Mouse (Mus musculus): ENCODE measurements around the gene Taf5l. TPM values are rescaled to one million over a fixed set of nuclear protein-coding genes. Genes with fewer than 3 reads are reported as not detected.

The Taf5l gene
- polyA plus RNA-seq, 1 experiment from 2014 or later, result 18.6 TPM

GRCm38 (mm10) chr8:123959473-123959872, 61.7 kb downstream of the Taf5l start:
- Histone ChIP-seq H3K27ac (ENCODE audit: low read depth, low read length) (no peak overlapping the region), H3K9ac (ENCODE audit: low read depth, low read length) (no peak overlapping the region), H3K27me3 (replicated peaks; ENCODE audit: control insufficient read depth, insufficient read depth, low read length) (no peaks in the 10 kb centered on the region), H3K36me3 (ENCODE audit: control insufficient read depth, insufficient read depth, low read length) (peaks cover 38% of the 10 kb centered on the region), H3K4me3 (ENCODE audit: low read length) (no peak overlapping the region), H3K4me2 (ENCODE audit: low read length) (no peak overlapping the region), H3K4me1 (ENCODE audit: control insufficient read depth, insufficient read depth, low read depth, low read length) (no peaks in the 10 kb centered on the region), H3K9me3 (ENCODE audit: control insufficient read depth, low read length) (no peaks in the 10 kb centered on the region)
- ATAC-seq, result no peak
- WGBS, result 92% methylated on average over 6 of the region's 6 CpGs

DNA sequence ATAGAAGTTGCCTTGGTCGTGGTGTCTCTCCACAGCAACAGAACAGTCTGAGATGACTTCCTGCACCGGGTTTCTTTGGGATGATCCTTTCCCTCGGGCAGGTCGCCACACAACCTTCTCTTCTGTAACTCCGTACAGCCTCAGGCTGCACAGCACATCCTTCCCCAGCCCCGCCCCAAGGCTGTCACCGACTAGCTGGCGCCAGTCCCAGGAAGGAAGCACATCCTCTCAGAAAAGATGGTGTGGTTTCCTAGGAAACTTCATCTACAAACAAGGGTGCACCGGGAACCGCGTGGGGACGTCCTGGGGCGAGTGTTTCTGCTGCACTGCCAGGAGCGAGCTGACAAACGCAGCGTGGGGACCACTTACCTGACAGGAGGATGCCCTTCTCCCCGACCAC, 63.1 kb downstream of the Taf5l start:
- Histone ChIP-seq H3K4me1 (ENCODE audit: control insufficient read depth, insufficient read depth, low read depth, low read length) (no peaks in the 10 kb centered on the region), H3K36me3 (ENCODE audit: control insufficient read depth, insufficient read depth, low read length) (peaks cover 47% of the 10 kb centered on the region), H3K27ac (ENCODE audit: low read depth, low read length) (no peak overlapping the region), H3K9ac (ENCODE audit: low read depth, low read length) (no peak overlapping the region), H3K9me3 (ENCODE audit: control insufficient read depth, low read length) (no peaks in the 10 kb centered on the region), H3K27me3 (replicated peaks; ENCODE audit: control insufficient read depth, insufficient read depth, low read length) (no peaks in the 10 kb centered on the region), H3K4me2 (ENCODE audit: low read length) (no peak overlapping the region), H3K4me3 (ENCODE audit: low read length) (no peak overlapping the region)
- WGBS, result 80% methylated on average over 17 of the region's 17 CpGs
- ATAC-seq, result no peak

DNA sequence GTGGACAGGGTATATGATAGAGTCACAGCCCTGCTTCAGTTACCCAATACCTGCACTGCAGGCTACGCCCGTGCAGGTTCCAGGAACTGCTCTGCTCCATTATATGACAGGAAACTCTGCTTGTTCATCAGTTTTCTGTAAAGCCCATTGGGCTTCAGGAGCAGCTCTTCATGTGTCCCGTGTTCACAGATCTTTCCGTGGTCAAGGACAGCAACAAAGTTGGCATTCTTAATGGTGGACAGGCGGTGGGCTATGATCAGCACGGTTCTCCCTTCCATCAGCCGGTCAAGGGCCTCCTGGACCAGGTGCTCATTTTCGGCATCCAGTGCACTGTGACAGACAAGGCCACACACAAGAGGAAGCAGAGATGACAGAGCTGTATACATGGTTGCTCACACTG, 67.0 kb downstream of the Taf5l start:
- H3K36me3 ChIP-seq (ENCODE audit: control insufficient read depth, insufficient read depth, low read length), result peaks cover 39% of the 10 kb centered on the region
- whole genome bisulfite sequencing, result 88% methylated on average over 8 of the region's 8 CpGs

GRCm38 (mm10) chr8:123953686-123954085, 67.5 kb downstream of the Taf5l start:
- H3K27ac ChIP-seq (ENCODE audit: low read depth, low read length), result no peak overlapping the region
- no peak overlapping the region for H3K4me3 ChIP-seq (ENCODE audit: low read length)
- no peaks in the 10 kb centered on the region for H3K9me3 ChIP-seq (ENCODE audit: control insufficient read depth, low read length)
- no peak for ATAC-seq
- H3K4me1 ChIP-seq (ENCODE audit: control insufficient read depth, insufficient read depth, low read depth, low read length), result peaks cover 7% of the 10 kb centered on the region
- WGBS, result 90% methylated on average over 8 of the region's 8 CpGs
- peaks cover 36% of the 10 kb centered on the region for H3K36me3 ChIP-seq (ENCODE audit: control insufficient read depth, insufficient read depth, low read length)
- no peak overlapping the region for H3K9ac ChIP-seq (ENCODE audit: low read depth, low read length)
- no peak overlapping the region for H3K4me2 ChIP-seq (ENCODE audit: low read length)
- no peaks in the 10 kb centered on the region for H3K27me3 ChIP-seq (replicated peaks; ENCODE audit: control insufficient read depth, insufficient read depth, low read length)

More for the DNA sequence above, 67.0 kb downstream of the Taf5l start:
- Histone ChIP-seq H3K27ac (ENCODE audit: low read depth, low read length) (no peak overlapping the region), H3K9me3 (ENCODE audit: control insufficient read depth, low read length) (no peaks in the 10 kb centered on the region), H3K4me2 (ENCODE audit: low read length) (no peak overlapping the region), H3K4me1 (ENCODE audit: control insufficient read depth, insufficient read depth, low read depth, low read length) (peaks cover 7% of the 10 kb centered on the region), H3K4me3 (ENCODE audit: low read length) (no peak overlapping the region), H3K9ac (ENCODE audit: low read depth, low read length) (no peak overlapping the region), H3K27me3 (replicated peaks; ENCODE audit: control insufficient read depth, insufficient read depth, low read length) (no peaks in the 10 kb centered on the region)
- ATAC-seq, result no peak

DNA sequence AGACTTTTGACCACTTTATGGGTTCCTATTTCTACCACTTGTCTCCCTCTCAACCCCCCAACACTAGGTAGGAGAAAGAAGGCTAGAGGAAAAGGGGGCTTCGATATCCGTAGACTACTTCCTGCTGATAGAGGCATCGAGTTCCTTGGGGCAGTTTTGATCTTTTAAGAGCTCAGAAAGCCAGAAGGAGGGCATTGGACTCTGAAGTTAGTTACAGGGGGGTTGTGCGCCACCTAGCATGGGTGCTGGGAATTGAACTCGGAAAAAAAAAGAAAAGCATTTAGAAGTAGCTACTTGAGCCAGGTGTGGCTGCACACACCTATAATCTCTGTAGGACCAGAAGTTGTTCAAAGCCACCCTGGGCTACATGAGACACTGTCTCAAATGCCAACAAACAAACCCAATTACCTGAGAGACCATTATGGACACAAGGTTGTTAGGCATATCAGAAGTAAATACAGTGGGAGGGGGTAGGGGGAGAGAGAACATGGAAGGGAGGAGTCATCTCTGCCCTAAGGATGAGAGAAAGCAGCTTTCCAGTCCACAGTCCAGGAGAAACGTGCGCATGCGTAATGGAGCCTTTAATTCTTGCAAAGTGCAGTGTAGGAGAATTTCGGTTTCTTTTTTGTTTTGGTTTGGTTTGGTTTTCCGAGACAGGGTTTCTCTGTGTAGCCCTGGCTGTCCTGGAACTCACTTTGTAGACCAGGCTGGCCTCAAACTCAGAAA, 71.0 kb downstream of the Taf5l start:
- ATAC-seq, result no peak
- 32% methylated on average over 10 of the region's 10 CpGs for WGBS
- H3K9me3 ChIP-seq (ENCODE audit: control insufficient read depth, low read length), result no peaks in the 10 kb centered on the region
- H3K4me2 ChIP-seq (ENCODE audit: low read length), result peak overlapping the region; percentile 95
- no peaks in the 10 kb centered on the region for H3K27me3 ChIP-seq (replicated peaks; ENCODE audit: control insufficient read depth, insufficient read depth, low read length)
- peak overlapping the region; percentile 98 for H3K4me3 ChIP-seq (ENCODE audit: low read length)
- peaks cover 21% of the 10 kb centered on the region for H3K36me3 ChIP-seq (ENCODE audit: control insufficient read depth, insufficient read depth, low read length)
- H3K9ac ChIP-seq (ENCODE audit: low read depth, low read length), result 0 out of 2 replicates have a peak overlapping the region, but pooled peaks have one; percentile 89
- H3K27ac ChIP-seq (ENCODE audit: low read depth, low read length), result no peak overlapping the region
- H3K4me1 ChIP-seq (ENCODE audit: control insufficient read depth, insufficient read depth, low read depth, low read length), result peaks cover 14% of the 10 kb centered on the region

GRCm38 (mm10) chr8:123949686-123949986, 71.6 kb downstream of the Taf5l start:
- peak overlapping the region; percentile 87 for H3K27ac ChIP-seq (ENCODE audit: low read depth, low read length)
- H3K4me2 ChIP-seq (ENCODE audit: low read length), result peak overlapping the region; percentile 95
- peak overlapping the region; percentile 89 for H3K9ac ChIP-seq (ENCODE audit: low read depth, low read length)
- WGBS, result 4% methylated on average over 10 of the region's 10 CpGs
- H3K9me3 ChIP-seq (ENCODE audit: control insufficient read depth, low read length), result no peaks in the 10 kb centered on the region
- no peaks in the 10 kb centered on the region for H3K27me3 ChIP-seq (replicated peaks; ENCODE audit: control insufficient read depth, insufficient read depth, low read length)
- ATAC-seq, result peak; percentile 68
- H3K4me3 ChIP-seq (ENCODE audit: low read length), result peak overlapping the region; percentile 98
- H3K36me3 ChIP-seq (ENCODE audit: control insufficient read depth, insufficient read depth, low read length), result peaks cover 20% of the 10 kb centered on the region
- H3K4me1 ChIP-seq (ENCODE audit: control insufficient read depth, insufficient read depth, low read depth, low read length), result peaks cover 14% of the 10 kb centered on the region

DNA sequence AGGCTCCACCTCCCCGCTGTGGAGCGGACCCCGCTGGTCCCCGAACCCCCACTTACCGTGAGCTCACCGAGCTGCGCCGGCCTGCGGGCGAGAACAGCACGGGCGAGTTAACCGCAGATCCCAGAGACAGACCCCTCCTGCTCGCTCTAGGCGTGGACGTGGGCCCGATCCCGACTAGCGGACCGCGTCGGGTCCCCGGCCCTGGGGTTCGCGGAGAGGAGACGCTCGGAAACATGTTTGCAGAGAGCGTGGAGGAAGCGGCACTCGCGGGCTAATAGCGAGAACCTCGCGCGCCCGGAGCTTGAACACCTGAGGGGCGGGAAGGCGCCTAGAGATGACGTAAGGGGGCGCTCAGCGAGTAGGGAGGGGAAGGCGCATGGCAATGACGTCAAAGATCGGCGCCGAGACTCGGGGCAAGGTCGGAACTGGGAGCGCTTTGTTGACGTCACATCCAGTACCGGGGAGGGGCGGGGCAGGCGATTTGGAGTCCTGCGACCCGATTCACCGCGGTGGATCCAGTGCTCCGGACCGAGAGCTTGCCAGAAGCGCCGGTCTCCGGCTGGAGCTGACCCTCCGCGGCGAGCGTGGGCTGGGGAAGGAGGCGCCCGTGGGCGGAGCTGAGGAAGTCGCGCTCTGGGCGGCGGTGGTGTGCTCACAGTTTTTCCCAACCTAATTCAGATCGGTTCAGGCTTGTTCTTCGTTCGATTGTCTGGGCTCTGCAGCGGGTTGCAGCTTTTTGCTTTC, 72.1 kb downstream of the Taf5l start, which contains the start of gene Nup133:
Gene Nup133 (minus strand): TSS at position 324 of the 744 bp plus-strand sequence.
- 0% methylated on average over 72 of the region's 77 CpGs for WGBS
- Histone ChIP-seq H3K4me3 (ENCODE audit: low read length) (peak within 1 kb of the TSS; percentile 98), H3K4me1 (ENCODE audit: control insufficient read depth, insufficient read depth, low read depth, low read length) (peaks cover 14% of the 10 kb centered on the region), H3K27me3 (replicated peaks; ENCODE audit: control insufficient read depth, insufficient read depth, low read length) (no peaks in the 10 kb centered on the region), H3K9ac (ENCODE audit: low read depth, low read length) (peak within 1 kb of the TSS; percentile 89), H3K9me3 (ENCODE audit: control insufficient read depth, low read length) (no peaks in the 10 kb centered on the region), H3K4me2 (ENCODE audit: low read length) (peak within 1 kb of the TSS; percentile 95), H3K36me3 (ENCODE audit: control insufficient read depth, insufficient read depth, low read length) (peaks cover 17% of the 10 kb centered on the region), H3K27ac (ENCODE audit: low read depth, low read length) (peak within 1 kb of the TSS; percentile 87)
- peak; percentile 93 for ATAC-seq

MicroRNAs encoded within 50 kb of the gene (microRNA counts, 519-probe panel; counts per million panel counts)
- 2,395 counts per million, percentile 59 among the panel's probes with 10 or more counts for microRNA mmu-miR-1967

Small RNA genes lying within 50 kb of the gene (microRNA-seq; reads per million reads assigned to microRNA genes)
- gene Mir1967, result not detected

Other genes starting within 250 kb of the Taf5l start
- gene Rab4a, start 215.4 kb downstream of the Taf5l start, polyA plus RNA-seq (2015; fragmentation: Nextera tagmentation; extraction: Ambion mirVana), result 86.1 and 87.4 TPM in 2 replicates
- gene Ccsap, start 161.2 kb downstream of the Taf5l start, polyA plus RNA-seq (2015; fragmentation: Nextera tagmentation; extraction: Ambion mirVana), result 4.8 and 4.9 TPM in 2 replicates
- gene Acta1, start 126.6 kb downstream of the Taf5l start, polyA plus RNA-seq (2015; fragmentation: Nextera tagmentation; extraction: Ambion mirVana), result 11.8 and 166 TPM in 2 replicates
- 18.3 and 22.0 TPM in 2 replicates for gene Nup133, start 72.1 kb downstream of the Taf5l start, polyA plus RNA-seq (2015; fragmentation: Nextera tagmentation; extraction: Ambion mirVana)
- gene Abcb10, start 38.3 kb downstream of the Taf5l start, polyA plus RNA-seq (2015; fragmentation: Nextera tagmentation; extraction: Ambion mirVana), result 14.6 TPM in 2 replicates
- 2.6 and 4.7 TPM in 2 replicates for gene Urb2, start 111 bp upstream of the Taf5l start, polyA plus RNA-seq (2015; fragmentation: Nextera tagmentation; extraction: Ambion mirVana)
- 33.8 and 40.2 TPM in 2 replicates for gene Galnt2, start 210.0 kb upstream of the Taf5l start, polyA plus RNA-seq (2015; fragmentation: Nextera tagmentation; extraction: Ambion mirVana)